Mouse (Mus musculus): ENCODE measurements at regions not wholly inside any gene's neighbourhood (a gene's known extent, or its start where the extent isn't known, plus 50 kb on each side); places are given as distances from the start of the nearest gene placed in this dataset.

DNA sequence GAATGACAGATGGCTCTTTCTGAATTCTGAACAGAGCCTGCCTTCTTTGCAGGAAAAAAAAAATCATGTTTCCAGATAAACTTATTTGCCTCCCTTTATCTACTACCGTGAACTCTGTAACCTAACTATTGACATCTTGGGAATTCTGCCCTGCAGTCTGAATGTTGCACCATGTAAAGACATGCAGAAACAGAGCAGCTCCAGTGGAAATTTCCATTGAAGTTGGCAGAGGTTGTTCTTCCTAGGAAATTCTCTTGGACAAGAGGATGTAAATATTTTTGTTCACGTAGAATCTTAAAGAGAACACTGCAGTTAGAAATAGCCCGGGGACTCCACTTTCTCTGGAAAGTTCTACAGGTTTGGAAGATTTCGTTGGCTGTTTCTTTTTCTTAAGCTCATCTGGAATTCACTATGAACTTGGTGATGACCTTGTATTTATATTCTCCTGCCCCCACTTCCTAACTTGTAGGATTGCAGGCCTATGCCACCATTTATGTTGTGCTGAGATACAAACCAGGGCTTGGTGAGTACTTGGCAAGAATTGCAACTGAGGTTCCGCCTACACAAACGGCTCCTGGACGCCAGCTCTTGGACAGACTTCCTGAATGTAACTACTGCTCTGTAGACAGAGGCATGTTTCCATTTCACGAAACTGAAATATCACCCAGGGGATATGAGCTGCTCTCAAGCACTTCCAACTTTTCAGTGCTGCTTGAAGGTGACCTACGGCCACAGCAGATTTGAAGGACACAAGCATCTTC, 202.7 kb upstream of the Mocs1 start:
- Histone ChIP-seq H3K27me3 (ENCODE audit: low read depth, poor library complexity, severe bottlenecking) (no peaks in the 10 kb centered on the region), H3K36me3 (no peaks in the 10 kb centered on the region), H3K4me1 (no peaks in the 10 kb centered on the region), H3K9me3 (replicated peaks) (no peaks in the 10 kb centered on the region), H3K27ac (replicated peaks) (no peak overlapping the region), H3K4me3 (no peak overlapping the region)
- no peak for DNase-seq (ENCODE audit: low spot score)
- 88% methylated on average over 9 of the region's 9 CpGs for WGBS

DNA sequence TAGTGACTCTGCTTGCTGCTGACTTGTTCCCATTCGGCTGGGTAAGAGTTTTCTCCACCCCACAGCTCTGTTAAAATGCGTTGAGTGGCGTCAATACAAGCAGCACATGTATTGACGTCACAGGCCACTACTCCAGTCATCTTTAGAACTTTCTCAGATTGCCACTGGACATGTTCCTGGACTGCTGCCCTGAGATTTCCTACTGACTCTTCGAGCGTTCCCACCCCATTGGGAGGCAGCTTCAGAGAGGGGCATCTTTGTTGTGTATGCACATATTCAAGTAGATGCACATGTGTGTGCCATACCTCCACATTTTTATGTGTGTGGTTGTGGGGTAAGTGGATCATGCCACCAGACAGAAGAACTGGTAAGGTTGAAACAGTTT, 202.2 kb upstream of the Mocs1 start:
- H3K36me3 ChIP-seq: no peaks in the 10 kb centered on the region
- H3K27me3 ChIP-seq (ENCODE audit: low read depth, poor library complexity, severe bottlenecking): no peaks in the 10 kb centered on the region
- peaks cover 2% of the 10 kb centered on the region; the same call in 1 of the 2 replicates for H3K4me1 ChIP-seq
- 92% methylated on average over 6 of the region's 6 CpGs for WGBS
- no peaks in the 10 kb centered on the region for H3K9me3 ChIP-seq (replicated peaks)
- DNase-seq (ENCODE audit: low spot score): no peak
- H3K27ac ChIP-seq (replicated peaks): no peak overlapping the region
- H3K4me3 ChIP-seq: no peak overlapping the region

GRCm38 (mm10) chr17:49231287-49231686, 196.9 kb upstream of the Mocs1 start:
- no peak overlapping the region for H3K4me3 ChIP-seq

DNA sequence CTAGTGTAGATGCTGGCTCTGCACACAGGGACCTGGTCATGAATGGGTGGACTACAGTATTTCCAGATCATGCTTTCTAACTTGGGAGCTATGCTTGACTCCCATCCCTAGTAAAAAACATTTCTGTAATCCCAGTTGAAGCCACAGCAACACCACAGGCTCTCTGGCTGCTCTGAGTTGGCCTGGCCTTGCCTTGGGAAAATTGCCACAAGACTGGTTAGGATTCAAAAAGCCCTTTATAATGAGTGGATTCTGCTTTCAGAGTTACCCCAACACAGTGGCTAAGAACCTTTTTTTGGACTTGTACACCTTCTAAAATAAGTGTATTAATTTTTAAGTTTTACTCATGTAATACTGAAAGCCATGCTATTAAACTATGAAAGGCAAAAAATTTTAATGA, 188.1 kb upstream of the Mocs1 start:
- H3K27ac ChIP-seq (replicated peaks): no peak overlapping the region

More at GRCm38 (mm10) chr17:49231287-49231686, 196.9 kb upstream of the Mocs1 start:
- DNase-seq (ENCODE audit: low spot score): no peak
- Histone ChIP-seq H3K27me3 (ENCODE audit: low read depth, poor library complexity, severe bottlenecking) (no peaks in the 10 kb centered on the region), H3K36me3 (no peaks in the 10 kb centered on the region), H3K9me3 (replicated peaks) (no peaks in the 10 kb centered on the region), H3K27ac (replicated peaks) (no peak overlapping the region; the same call in 1 of the 2 replicates), H3K4me1 (peaks cover 10% of the 10 kb centered on the region)
- 65% methylated on average over 3 of the region's 3 CpGs for WGBS

GRCm38 (mm10) chr17:49243419-49243818, 184.7 kb upstream of the Mocs1 start:
- DNase-seq (ENCODE audit: low spot score): no peak
- no peak overlapping the region for H3K4me3 ChIP-seq
- H3K27ac ChIP-seq (replicated peaks): no peak overlapping the region
- WGBS: 76% methylated on average over 2 of the region's 2 CpGs
- no peaks in the 10 kb centered on the region for H3K4me1 ChIP-seq
- H3K27me3 ChIP-seq (ENCODE audit: low read depth, poor library complexity, severe bottlenecking): no peaks in the 10 kb centered on the region
- H3K36me3 ChIP-seq: no peaks in the 10 kb centered on the region
- H3K9me3 ChIP-seq (replicated peaks): no peaks in the 10 kb centered on the region

More for the DNA sequence above, 188.1 kb upstream of the Mocs1 start:
- Histone ChIP-seq H3K27me3 (ENCODE audit: low read depth, poor library complexity, severe bottlenecking) (no peaks in the 10 kb centered on the region), H3K4me1 (no peaks in the 10 kb centered on the region), H3K4me3 (no peak overlapping the region), H3K36me3 (no peaks in the 10 kb centered on the region), H3K9me3 (replicated peaks) (no peaks in the 10 kb centered on the region)
- DNase-seq (ENCODE audit: low spot score): no peak

GRCm38 (mm10) chr17:49245013-49245412, 183.1 kb upstream of the Mocs1 start:
- H3K4me3 ChIP-seq: no peak overlapping the region
- no peak overlapping the region for H3K27ac ChIP-seq (replicated peaks)
- no peak for DNase-seq (ENCODE audit: low spot score)
- H3K27me3 ChIP-seq (ENCODE audit: low read depth, poor library complexity, severe bottlenecking): no peaks in the 10 kb centered on the region
- H3K36me3 ChIP-seq: no peaks in the 10 kb centered on the region
- 52% methylated on average over 2 of the region's 2 CpGs for WGBS
- H3K9me3 ChIP-seq (replicated peaks): no peaks in the 10 kb centered on the region
- peaks cover 9% of the 10 kb centered on the region for H3K4me1 ChIP-seq

- Histone ChIP-seq H3K27ac (replicated peaks) (no peak overlapping the region), H3K4me3 (no peak overlapping the region), H3K27me3 (ENCODE audit: low read depth, poor library complexity, severe bottlenecking) (no peaks in the 10 kb centered on the region), H3K9me3 (replicated peaks) (no peaks in the 10 kb centered on the region), H3K4me1 (peaks cover 31% of the 10 kb centered on the region), H3K36me3 (no peaks in the 10 kb centered on the region)
- 87% methylated on average over 17 of the region's 17 CpGs for WGBS
- DNase-seq (ENCODE audit: low spot score): no peak
These were observed 180.9 kb upstream of the Mocs1 start for GRCm38 (mm10) chr17:49247215-49247614.

- Histone ChIP-seq H3K9me3 (replicated peaks) (no peaks in the 10 kb centered on the region), H3K4me1 (peaks cover 40% of the 10 kb centered on the region), H3K36me3 (no peaks in the 10 kb centered on the region), H3K4me3 (no peak overlapping the region), H3K27me3 (ENCODE audit: low read depth, poor library complexity, severe bottlenecking) (no peaks in the 10 kb centered on the region), H3K27ac (replicated peaks) (no peak overlapping the region)
- no peak for DNase-seq (ENCODE audit: low spot score)
- 46% methylated on average over 8 of the region's 8 CpGs for whole genome bisulfite sequencing
These were observed 177.2 kb upstream of the Mocs1 start for GRCm38 (mm10) chr17:49250726-49251537.

DNA sequence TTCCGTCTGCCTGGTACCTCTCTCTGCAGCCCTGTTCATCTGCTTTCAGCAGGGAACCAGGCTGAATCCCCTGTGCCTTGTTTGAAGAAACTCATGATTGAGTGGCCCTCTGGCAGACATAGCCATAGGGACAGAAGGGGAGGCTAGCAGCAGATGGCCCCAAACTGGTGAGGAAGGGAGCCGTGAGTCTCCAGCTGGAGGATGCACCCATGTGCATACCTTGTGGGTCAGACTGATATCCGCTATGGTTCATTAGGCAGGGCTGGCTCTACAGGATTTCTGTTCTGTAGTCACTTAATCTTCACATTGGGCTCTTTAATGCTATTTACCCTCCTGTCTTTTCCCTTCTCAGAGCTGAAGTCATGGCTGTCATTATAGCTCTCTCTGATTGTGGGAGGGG, 175.9 kb upstream of the Mocs1 start:
- no peaks in the 10 kb centered on the region for H3K9me3 ChIP-seq (replicated peaks)
- no peaks in the 10 kb centered on the region for H3K36me3 ChIP-seq
- 68% methylated on average over 3 of the region's 3 CpGs for WGBS
- H3K4me3 ChIP-seq: no peak overlapping the region
- no peaks in the 10 kb centered on the region for H3K27me3 ChIP-seq (ENCODE audit: low read depth, poor library complexity, severe bottlenecking)
- no peak overlapping the region for H3K27ac ChIP-seq (replicated peaks)
- peaks cover 40% of the 10 kb centered on the region for H3K4me1 ChIP-seq
- DNase-seq (ENCODE audit: low spot score): no peak

GRCm38 (mm10) chr17:49258496-49258895, 169.7 kb upstream of the Mocs1 start:
- no peak overlapping the region for H3K4me3 ChIP-seq
- no peak overlapping the region for H3K27ac ChIP-seq (replicated peaks)
- H3K36me3 ChIP-seq: no peaks in the 10 kb centered on the region
- no peaks in the 10 kb centered on the region for H3K9me3 ChIP-seq (replicated peaks)
- H3K27me3 ChIP-seq (ENCODE audit: low read depth, poor library complexity, severe bottlenecking): no peaks in the 10 kb centered on the region
- H3K4me1 ChIP-seq: 0 out of 2 replicates have a peak, but pooled peaks cover 2% of the 10 kb centered on the region
- no peak for DNase-seq (ENCODE audit: low spot score)

DNA sequence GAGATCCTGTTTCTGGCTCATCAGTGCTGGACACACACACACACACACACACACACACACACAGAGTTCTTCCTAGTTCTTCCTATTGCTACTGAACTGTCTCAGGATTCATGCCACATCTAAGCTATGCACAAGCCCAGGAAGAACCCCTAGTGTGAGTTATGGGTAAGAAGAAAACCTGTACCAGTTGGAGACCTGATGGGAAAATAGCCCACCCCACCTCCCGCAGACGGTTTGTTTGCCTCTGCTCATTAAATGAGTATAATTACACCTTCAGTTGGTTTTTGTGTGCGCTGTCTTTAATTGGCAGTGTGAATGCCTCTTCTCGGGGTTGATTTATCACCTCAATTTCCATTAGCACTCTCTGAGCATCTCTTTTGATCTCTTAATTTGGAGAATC, 165.8 kb upstream of the Mocs1 start:
- no peaks in the 10 kb centered on the region for H3K27me3 ChIP-seq (ENCODE audit: low read depth, poor library complexity, severe bottlenecking)
- no peaks in the 10 kb centered on the region for H3K4me1 ChIP-seq
- H3K36me3 ChIP-seq: no peaks in the 10 kb centered on the region
- 75% methylated on average over 4 of the region's 4 CpGs for WGBS
- no peak overlapping the region for H3K4me3 ChIP-seq
- H3K9me3 ChIP-seq (replicated peaks): no peaks in the 10 kb centered on the region
- H3K27ac ChIP-seq (replicated peaks): no peak overlapping the region
- DNase-seq (ENCODE audit: low spot score): no peak

- WGBS: 89% methylated on average over 4 of the region's 4 CpGs
- Histone ChIP-seq H3K4me1 (no peaks in the 10 kb centered on the region), H3K27me3 (ENCODE audit: low read depth, poor library complexity, severe bottlenecking) (no peaks in the 10 kb centered on the region), H3K36me3 (no peaks in the 10 kb centered on the region), H3K4me3 (no peak overlapping the region), H3K9me3 (replicated peaks) (no peaks in the 10 kb centered on the region), H3K27ac (replicated peaks) (no peak overlapping the region)
- no peak for DNase-seq (ENCODE audit: low spot score)
These were observed 161.8 kb upstream of the Mocs1 start for GRCm38 (mm10) chr17:49266343-49266742.

DNA sequence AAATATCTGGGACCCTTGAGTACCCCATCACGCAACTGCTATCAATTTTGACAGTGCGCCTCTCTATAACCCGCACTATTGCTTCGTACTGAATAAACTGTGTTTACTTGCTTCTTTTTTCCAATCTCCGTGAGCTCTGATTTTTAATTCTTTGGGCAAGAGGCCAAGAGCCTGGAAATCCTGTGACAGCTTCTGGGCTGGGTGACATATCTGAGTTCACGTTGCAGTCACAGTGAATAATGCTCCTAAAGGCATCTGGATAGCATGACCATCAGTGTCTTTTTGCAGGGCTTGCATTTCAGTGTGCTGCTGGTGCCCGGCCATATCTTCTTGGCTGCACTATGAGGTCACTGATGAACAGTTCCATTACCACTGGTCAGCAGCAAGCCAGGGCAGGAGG, 158.2 kb upstream of the Mocs1 start:
- Histone ChIP-seq H3K4me3 (no peak overlapping the region), H3K9me3 (replicated peaks) (no peaks in the 10 kb centered on the region), H3K27ac (replicated peaks) (no peak overlapping the region), H3K27me3 (ENCODE audit: low read depth, poor library complexity, severe bottlenecking) (no peaks in the 10 kb centered on the region), H3K4me1 (peaks cover 9% of the 10 kb centered on the region; the same call in 1 of the 2 replicates), H3K36me3 (no peaks in the 10 kb centered on the region)
- WGBS: 95% methylated on average over 7 of the region's 7 CpGs
- no peak for DNase-seq (ENCODE audit: low spot score)
